Mouse (Mus musculus): ENCODE results near the gene Zfp108. TPM values are rescaled to one million over a fixed set of nuclear protein-coding genes. Genes with fewer than 3 reads are reported as not detected.

Zfp108 gene
- polyA plus RNA-seq, 1 experiment from 2014 or later = 3.2 TPM

DNA sequence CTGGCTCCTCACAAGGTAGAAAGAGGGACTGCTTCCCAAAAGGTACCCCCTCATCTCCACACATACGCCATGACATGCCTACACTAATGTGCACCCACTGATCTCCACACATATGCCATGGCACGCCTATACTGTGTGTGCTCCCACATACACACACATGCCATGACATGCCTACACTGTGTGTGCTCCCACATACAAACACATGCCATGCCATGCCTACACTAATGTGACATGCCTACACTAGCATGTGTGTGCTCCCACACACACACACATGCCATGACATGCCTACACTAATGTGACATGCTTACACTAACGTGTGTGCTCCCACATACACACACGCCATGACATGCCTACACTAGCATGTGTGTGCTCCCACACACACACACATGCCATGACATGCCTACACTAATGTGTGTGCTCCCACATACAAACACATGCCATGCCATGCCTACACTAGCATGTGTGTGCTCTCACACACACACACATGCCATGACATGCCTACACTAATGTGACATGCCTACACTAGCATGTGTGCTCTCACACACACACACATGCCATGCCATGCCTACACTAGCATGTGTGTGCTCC lies 35.6 kb downstream of the Zfp108 start:
- no peak for DNase-seq (ENCODE audit: low spot score)
- Histone ChIP-seq H3K4me3 (replicated peaks; ENCODE audit: low read depth, low read length) (no peak overlapping the region), H3K9me3 (replicated peaks; ENCODE audit: low read length) (no peaks in the 10 kb centered on the region), H3K36me3 (ENCODE audit: insufficient read depth, low read length) (peaks cover 43% of the 10 kb centered on the region), H3K4me2 (ENCODE audit: low read length) (no peak overlapping the region), H3K27ac (no peak overlapping the region), H3K27me3 (ENCODE audit: insufficient read depth, low read length) (no peaks in the 10 kb centered on the region), H3K9ac (ENCODE audit: low read depth, low read length) (no peak overlapping the region), H3K4me1 (replicated peaks; ENCODE audit: insufficient read depth, low read length) (no peaks in the 10 kb centered on the region)
- ATAC-seq (replicated peaks; ENCODE audit: low FRiP score, low read depth) = no peak
- no peak for TF ChIP-seq CTCF (IDR thresholded peaks at IDR 0.05; ENCODE audit: low read depth)
- WGBS = 97% methylated on average over 4 of the region's 4 CpGs

DNA sequence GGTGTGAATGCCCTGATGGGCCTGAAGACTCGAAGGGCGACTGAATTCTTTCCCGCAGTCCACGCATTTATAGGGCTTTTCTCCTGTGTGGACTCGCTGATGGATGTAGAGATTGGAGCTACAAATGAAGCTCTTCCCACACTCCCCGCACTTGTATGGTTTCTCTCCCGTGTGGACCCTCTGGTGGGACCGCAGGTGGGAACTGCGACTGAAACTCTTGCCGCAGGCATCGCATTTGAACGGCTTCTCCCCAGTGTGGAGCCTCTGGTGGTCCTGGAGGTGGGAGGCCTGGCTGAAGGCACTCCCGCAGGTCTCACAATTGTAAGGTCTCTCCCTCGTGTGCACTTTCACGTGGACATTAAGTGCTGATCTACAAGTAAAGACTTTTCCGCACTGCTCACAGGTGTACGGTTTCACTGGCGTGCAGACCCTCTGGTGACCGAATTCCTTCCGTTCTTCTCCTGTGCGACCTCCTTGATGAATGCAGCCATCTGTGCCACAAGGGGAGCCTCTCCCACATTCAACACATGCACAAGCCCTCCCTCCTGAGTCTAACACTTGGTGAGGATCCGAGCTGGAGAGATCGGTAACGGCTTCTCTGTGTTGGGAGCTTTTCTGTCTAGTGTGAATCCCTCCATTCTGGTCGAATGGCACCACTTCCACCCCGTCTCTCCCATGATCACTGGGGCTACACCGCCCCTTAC lies 36.9 kb downstream of the Zfp108 start:
- H3K9me3 ChIP-seq (replicated peaks; ENCODE audit: low read length) = no peaks in the 10 kb centered on the region
- no peak overlapping the region for H3K4me3 ChIP-seq (replicated peaks; ENCODE audit: low read depth, low read length)
- no peaks in the 10 kb centered on the region for H3K27me3 ChIP-seq (ENCODE audit: insufficient read depth, low read length)
- DNase-seq (ENCODE audit: low spot score) (no peak), ATAC-seq (replicated peaks; ENCODE audit: low FRiP score, low read depth) (no peak)
- WGBS = 93% methylated on average over 27 of the region's 27 CpGs
- H3K27ac ChIP-seq = no peak overlapping the region
- H3K4me1 ChIP-seq (replicated peaks; ENCODE audit: insufficient read depth, low read length) = no peaks in the 10 kb centered on the region
- H3K4me2 ChIP-seq (ENCODE audit: low read length) = no peak overlapping the region
- TF ChIP-seq CTCF (IDR thresholded peaks at IDR 0.05; ENCODE audit: low read depth) = no peak
- H3K36me3 ChIP-seq (ENCODE audit: insufficient read depth, low read length) = peaks cover 53% of the 10 kb centered on the region
- H3K9ac ChIP-seq (ENCODE audit: low read depth, low read length) = no peak overlapping the region

DNA sequence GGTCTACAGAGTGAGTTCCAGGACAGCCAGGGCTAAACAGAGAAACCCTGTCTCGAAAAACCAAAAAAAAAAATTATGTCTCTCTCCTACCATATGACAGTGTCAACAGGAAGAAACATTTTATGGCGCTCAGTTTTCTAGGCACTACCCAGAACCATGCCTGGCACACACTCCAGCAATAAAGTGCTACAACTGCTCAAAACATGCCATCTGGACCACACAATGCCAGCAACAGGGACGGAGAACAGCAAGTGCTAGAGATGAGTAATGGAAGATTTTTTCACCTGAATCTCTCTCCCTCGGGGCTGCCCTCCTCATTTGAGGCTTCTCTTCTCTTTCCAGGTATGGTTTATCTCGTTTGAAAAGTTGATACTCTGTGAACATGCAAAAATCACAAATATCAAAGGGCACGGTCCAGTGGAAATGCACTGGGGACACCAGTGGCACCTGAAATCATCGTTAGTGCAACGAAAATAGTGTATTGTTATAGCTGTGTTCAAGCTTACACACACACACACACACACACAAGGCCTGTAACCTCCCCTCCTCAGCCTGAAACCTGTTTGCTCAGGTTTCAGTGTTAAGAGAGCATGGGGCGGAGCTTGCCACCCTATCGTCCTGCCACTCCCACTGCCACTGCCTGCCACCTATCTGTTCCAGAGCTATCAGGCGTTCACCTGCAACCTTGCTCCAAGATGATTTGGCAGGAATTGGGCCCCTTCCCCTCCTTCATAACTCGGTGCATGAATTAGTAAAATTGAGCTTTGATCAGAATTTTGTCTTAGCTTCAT lies 38.7 kb downstream of the Zfp108 start:
- H3K9ac ChIP-seq (ENCODE audit: low read depth, low read length) = no peak overlapping the region
- DNase-seq (ENCODE audit: low spot score) (no peak), ATAC-seq (replicated peaks; ENCODE audit: low FRiP score, low read depth) (no peak)
- no peak overlapping the region for H3K4me2 ChIP-seq (ENCODE audit: low read length)
- H3K9me3 ChIP-seq (replicated peaks; ENCODE audit: low read length) = no peaks in the 10 kb centered on the region
- no peak for TF ChIP-seq CTCF (IDR thresholded peaks at IDR 0.05; ENCODE audit: low read depth)
- H3K4me3 ChIP-seq (replicated peaks; ENCODE audit: low read depth, low read length) = no peak overlapping the region
- H3K36me3 ChIP-seq (ENCODE audit: insufficient read depth, low read length) = peaks cover 53% of the 10 kb centered on the region
- H3K4me1 ChIP-seq (replicated peaks; ENCODE audit: insufficient read depth, low read length) = 0 out of 2 replicates have a peak, but pooled peaks cover 3% of the 10 kb centered on the region
- H3K27ac ChIP-seq = no peak overlapping the region
- H3K27me3 ChIP-seq (ENCODE audit: insufficient read depth, low read length) = no peaks in the 10 kb centered on the region
- 92% methylated on average over 12 of the region's 12 CpGs for WGBS

DNA sequence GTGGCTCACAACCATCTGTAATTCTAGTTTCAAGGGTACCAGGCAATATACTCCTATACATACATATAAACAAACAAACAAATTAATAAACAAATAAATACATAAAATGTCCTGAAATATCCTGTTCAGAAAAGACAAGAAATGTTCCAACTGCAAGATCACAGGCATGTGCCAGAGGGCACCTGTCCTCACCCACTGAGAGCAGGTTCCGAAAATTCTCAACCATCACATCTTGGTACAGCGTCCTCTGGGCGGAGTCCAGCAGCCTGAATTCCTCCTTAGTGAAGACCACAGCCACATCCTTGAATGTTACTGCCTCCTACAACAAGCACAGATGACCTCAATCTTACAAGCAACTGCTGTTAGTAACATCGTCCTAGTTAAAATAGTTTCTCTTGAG lies 40.2 kb downstream of the Zfp108 start:
- H3K4me1 ChIP-seq (replicated peaks; ENCODE audit: insufficient read depth, low read length) = 0 out of 2 replicates have a peak, but pooled peaks cover 3% of the 10 kb centered on the region
- ATAC-seq (replicated peaks; ENCODE audit: low FRiP score, low read depth) = no peak
- 98% methylated on average over 4 of the region's 4 CpGs for WGBS
- H3K27me3 ChIP-seq (ENCODE audit: insufficient read depth, low read length) = no peaks in the 10 kb centered on the region
- no peak overlapping the region for H3K9ac ChIP-seq (ENCODE audit: low read depth, low read length)
- TF ChIP-seq CTCF (IDR thresholded peaks at IDR 0.05; ENCODE audit: low read depth) = no peak
- H3K27ac ChIP-seq = no peak overlapping the region
- no peaks in the 10 kb centered on the region for H3K9me3 ChIP-seq (replicated peaks; ENCODE audit: low read length)
- H3K36me3 ChIP-seq (ENCODE audit: insufficient read depth, low read length) = peaks cover 50% of the 10 kb centered on the region
- H3K4me3 ChIP-seq (replicated peaks; ENCODE audit: low read depth, low read length) = no peak overlapping the region
- H3K4me2 ChIP-seq (ENCODE audit: low read length) = no peak overlapping the region
- no peak for DNase-seq (ENCODE audit: low spot score)

DNA sequence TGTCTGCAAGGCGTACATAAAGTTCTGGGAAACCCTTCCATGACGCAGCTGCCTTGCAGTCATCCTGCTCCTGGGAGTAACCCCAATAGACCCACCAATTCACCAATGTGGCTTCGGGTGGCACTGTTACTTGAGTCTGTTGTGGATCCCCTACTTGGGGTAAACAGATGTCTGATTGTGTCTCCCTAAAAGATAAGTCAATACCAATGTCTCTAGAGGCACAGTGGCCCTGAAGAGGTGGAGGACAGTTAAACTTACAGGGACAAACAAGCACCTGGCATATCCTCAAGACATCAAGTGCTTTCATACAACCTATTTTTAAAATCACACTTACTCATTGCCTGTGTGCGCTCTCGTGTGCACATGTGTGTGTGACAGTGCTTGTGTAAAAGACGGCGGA lies 40.8 kb downstream of the Zfp108 start:
- DNase-seq (ENCODE audit: low spot score) = no peak
- 0 out of 2 replicates have a peak, but pooled peaks cover 3% of the 10 kb centered on the region for H3K4me1 ChIP-seq (replicated peaks; ENCODE audit: insufficient read depth, low read length)
- H3K4me2 ChIP-seq (ENCODE audit: low read length) = no peak overlapping the region
- H3K4me3 ChIP-seq (replicated peaks; ENCODE audit: low read depth, low read length) = no peak overlapping the region
- no peak overlapping the region for H3K9ac ChIP-seq (ENCODE audit: low read depth, low read length)
- no peak overlapping the region for H3K27ac ChIP-seq
- H3K27me3 ChIP-seq (ENCODE audit: insufficient read depth, low read length) = no peaks in the 10 kb centered on the region
- no peaks in the 10 kb centered on the region for H3K9me3 ChIP-seq (replicated peaks; ENCODE audit: low read length)
- WGBS = 97% methylated on average over 7 of the region's 7 CpGs
- no peak for ATAC-seq (replicated peaks; ENCODE audit: low FRiP score, low read depth)
- TF ChIP-seq CTCF (IDR thresholded peaks at IDR 0.05; ENCODE audit: low read depth) = no peak
- peaks cover 44% of the 10 kb centered on the region for H3K36me3 ChIP-seq (ENCODE audit: insufficient read depth, low read length)

DNA sequence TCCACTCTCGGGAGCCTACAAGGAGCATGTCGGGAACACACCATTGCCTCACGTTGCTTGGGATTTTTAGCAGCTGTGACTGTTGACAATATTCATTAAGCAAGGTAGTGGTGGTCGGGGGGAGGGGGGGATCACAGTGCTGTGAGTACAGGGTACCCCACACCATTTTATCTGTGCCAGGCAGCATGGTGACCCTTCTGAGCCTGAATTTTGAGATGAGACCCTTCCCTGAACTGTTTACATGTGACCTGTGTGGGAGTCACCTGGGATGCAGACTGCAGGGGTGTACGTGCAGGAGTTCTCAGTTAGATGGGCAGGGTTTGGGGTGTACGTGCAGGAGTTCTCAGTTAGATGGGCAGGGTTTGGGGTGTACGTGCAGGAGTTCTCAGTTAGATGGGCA lies 41.8 kb downstream of the Zfp108 start:
- TF ChIP-seq CTCF (IDR thresholded peaks at IDR 0.05; ENCODE audit: low read depth) = no peak
- ATAC-seq (replicated peaks; ENCODE audit: low FRiP score, low read depth) = no peak
- Histone ChIP-seq H3K27ac (no peak overlapping the region), H3K27me3 (ENCODE audit: insufficient read depth, low read length) (no peaks in the 10 kb centered on the region), H3K9ac (ENCODE audit: low read depth, low read length) (no peak overlapping the region), H3K4me2 (ENCODE audit: low read length) (no peak overlapping the region), H3K9me3 (replicated peaks; ENCODE audit: low read length) (no peaks in the 10 kb centered on the region), H3K4me1 (replicated peaks; ENCODE audit: insufficient read depth, low read length) (0 out of 2 replicates have a peak, but pooled peaks cover 3% of the 10 kb centered on the region), H3K36me3 (ENCODE audit: insufficient read depth, low read length) (peaks cover 39% of the 10 kb centered on the region), H3K4me3 (replicated peaks; ENCODE audit: low read depth, low read length) (no peak overlapping the region)
- WGBS = 93% methylated on average over 7 of the region's 7 CpGs
- no peak for DNase-seq (ENCODE audit: low spot score)

Data from kidney, postnatal 0 days (tissue).